Mouse (Mus musculus) midbrain, embryonic 16.5 days (tissue): Measurements from ENCODE around the gene Gtf3c5. TPM values are rescaled to one million over a fixed set of nuclear protein-coding genes. Genes with fewer than 3 reads are reported as not detected.
A peak's percentile ranks its signal among the peaks of the same experiment; 100 is the strongest.

Experiments used
- ATAC-seq: fragments of 200-750 bp; cut with Nextera tagmentation; 2 replicates; pipeline ENCODE4 v1.8.0; 2017; ENCODE audit warnings: moderate TSS enrichment
- H3K27ac ChIP-seq: fragments of 300-500 bp; sonication (generic); 2 replicates; pipeline ENCODE4 v1.5.1; 2014; ENCODE audit warnings: mild to moderate bottlenecking, low read length, mixed read lengths
- H3K27me3 ChIP-seq: fragments of 300-500 bp; sonication (generic); 2 replicates; pipeline ENCODE4 v1.6.1; 2014; ENCODE audit warnings: low read depth, low read length, mixed read lengths; ENCODE audit not compliant: control insufficient read depth, insufficient read depth
- H3K36me3 ChIP-seq: fragments of 300-500 bp; sonication (generic); 2 replicates; pipeline ENCODE4 v1.6.1; 2014; ENCODE audit warnings: mild to moderate bottlenecking, low read length, moderate library complexity, mixed read lengths; ENCODE audit not compliant: control insufficient read depth, insufficient read depth
- H3K4me1 ChIP-seq: fragments of 300-500 bp; sonication (generic); 2 replicates; pipeline ENCODE4 v1.6.1; 2014; ENCODE audit warnings: mild to moderate bottlenecking, low read length, mixed read lengths; ENCODE audit not compliant: control insufficient read depth, insufficient read depth
- H3K4me2 ChIP-seq: fragments of 300-500 bp; sonication (generic); 2 replicates; pipeline ENCODE4 v1.6.1; 2014; ENCODE audit warnings: mild to moderate bottlenecking, low read length, mixed read lengths
- H3K4me3 ChIP-seq: fragments of 300-500 bp; sonication (generic); 2 replicates; pipeline ENCODE4 v1.5.1; 2014; ENCODE audit warnings: low read depth, mild to moderate bottlenecking, low read length, moderate library complexity, mixed read lengths
- H3K9ac ChIP-seq: fragments of 300-500 bp; sonication (generic); 2 replicates; pipeline ENCODE4 v1.6.1; 2014; ENCODE audit warnings: low read depth, low read length, mixed read lengths
- H3K9me3 ChIP-seq: fragments of 300-500 bp; sonication (generic); replicated peaks from 2 replicates; pipeline ENCODE4 v1.6.1; 2014; ENCODE audit warnings: mild to moderate bottlenecking, low read length, mixed read lengths; ENCODE audit not compliant: control insufficient read depth, poor library complexity, severe bottlenecking
- WGBS: fragments of 180-500 bp; shearing (Covaris S2); extraction: QIAGEN DNeasy Blood & Tissue Kit; methylation state at CpG from one replicate; pipeline ENCODE4 v1.1.7; 2014; 5-methylcytosine and 5-hydroxymethylcytosine counted together
- polyA plus RNA-seq: library from polyadenylated mRNA; unstranded; fragments of >200 nt; fragmentation: Nextera tagmentation; extraction: Ambion mirVana; gene quantifications from 2 replicates; pipeline ENCODE4 v1.2.1, GENCODE M21; 2015

Gtf3c5 gene
- polyA plus RNA-seq, 1 experiment from 2014 or later = 42.3 TPM

GRCm38 (mm10) chr2:28564380-28564779 lies 19.2 kb downstream of the Gtf3c5 start:
- ATAC-seq = no peak
- no peak overlapping the region for H3K4me2 ChIP-seq
- H3K36me3 ChIP-seq = peaks cover 30% of the 10 kb centered on the region
- no peaks in the 10 kb centered on the region for H3K4me1 ChIP-seq
- H3K9ac ChIP-seq = no peak overlapping the region
- H3K9me3 ChIP-seq = no peaks in the 10 kb centered on the region
- 89% methylated on average over 4 of the region's 4 CpGs for WGBS
- no peak overlapping the region for H3K4me3 ChIP-seq
- no peak overlapping the region for H3K27ac ChIP-seq
- H3K27me3 ChIP-seq = no peaks in the 10 kb centered on the region

GRCm38 (mm10) chr2:28563830-28564229 lies 19.7 kb downstream of the Gtf3c5 start:
- ATAC-seq = no peak
- no peak overlapping the region for H3K4me3 ChIP-seq
- no peak overlapping the region for H3K9ac ChIP-seq
- H3K27me3 ChIP-seq = no peaks in the 10 kb centered on the region
- H3K36me3 ChIP-seq = peaks cover 26% of the 10 kb centered on the region
- H3K9me3 ChIP-seq = no peaks in the 10 kb centered on the region
- H3K4me1 ChIP-seq = no peaks in the 10 kb centered on the region
- H3K4me2 ChIP-seq = no peak overlapping the region
- no peak overlapping the region for H3K27ac ChIP-seq

DNA sequence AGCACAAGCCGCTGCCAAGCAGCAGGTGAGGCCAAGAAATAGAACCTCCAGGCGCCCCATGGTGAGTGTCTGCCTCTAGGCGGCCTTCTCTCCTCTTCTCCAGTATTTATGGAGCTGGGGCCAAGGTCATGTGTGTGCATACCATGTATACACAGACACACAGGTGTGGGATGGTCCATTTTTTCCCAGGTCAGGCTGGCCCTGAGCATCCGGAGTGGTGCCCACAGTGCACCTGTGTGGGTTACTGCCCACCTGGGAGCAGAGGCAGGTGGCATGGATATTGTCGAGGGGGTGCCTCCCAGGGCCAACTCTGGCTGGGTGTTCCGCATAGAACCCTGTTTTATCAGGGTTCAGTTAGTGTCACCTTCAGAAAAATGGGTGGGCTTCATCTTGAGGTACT lies 20.2 kb downstream of the Gtf3c5 start, which contains the start of gene Cel:
Gene Cel (minus strand): TSS at position 101 of the 400 bp plus-strand sequence.
- Histone ChIP-seq H3K27me3 (no peaks in the 10 kb centered on the region), H3K4me2 (no peak within 1 kb of the TSS), H3K4me1 (no peaks in the 10 kb centered on the region), H3K9ac (no peak within 1 kb of the TSS), H3K36me3 (peaks cover 24% of the 10 kb centered on the region), H3K9me3 (no peaks in the 10 kb centered on the region), H3K4me3 (no peak within 1 kb of the TSS), H3K27ac (no peak within 1 kb of the TSS)
- no peak for ATAC-seq
- WGBS = 70% methylated on average over 6 of the region's 6 CpGs

- Histone ChIP-seq H3K36me3 (peaks cover 13% of the 10 kb centered on the region), H3K27me3 (no peaks in the 10 kb centered on the region), H3K27ac (no peak overlapping the region), H3K4me3 (no peak overlapping the region), H3K9ac (no peak overlapping the region), H3K9me3 (no peaks in the 10 kb centered on the region), H3K4me2 (no peak overlapping the region), H3K4me1 (no peaks in the 10 kb centered on the region)
- 86% methylated on average over 5 of the region's 5 CpGs for WGBS
- ATAC-seq = no peak
Measured at GRCm38 (mm10) chr2:28557452-28557851, 26.1 kb downstream of the Gtf3c5 start.

GRCm38 (mm10) chr2:28552301-28552700 lies 31.2 kb downstream of the Gtf3c5 start:
- Histone ChIP-seq H3K4me2 (no peak overlapping the region), H3K9ac (no peak overlapping the region), H3K9me3 (no peaks in the 10 kb centered on the region), H3K27ac (no peak overlapping the region), H3K4me3 (no peak overlapping the region), H3K36me3 (peaks cover 58% of the 10 kb centered on the region), H3K27me3 (no peaks in the 10 kb centered on the region), H3K4me1 (no peaks in the 10 kb centered on the region)
- no peak for ATAC-seq
- 96% methylated on average over 5 of the region's 5 CpGs for WGBS

DNA sequence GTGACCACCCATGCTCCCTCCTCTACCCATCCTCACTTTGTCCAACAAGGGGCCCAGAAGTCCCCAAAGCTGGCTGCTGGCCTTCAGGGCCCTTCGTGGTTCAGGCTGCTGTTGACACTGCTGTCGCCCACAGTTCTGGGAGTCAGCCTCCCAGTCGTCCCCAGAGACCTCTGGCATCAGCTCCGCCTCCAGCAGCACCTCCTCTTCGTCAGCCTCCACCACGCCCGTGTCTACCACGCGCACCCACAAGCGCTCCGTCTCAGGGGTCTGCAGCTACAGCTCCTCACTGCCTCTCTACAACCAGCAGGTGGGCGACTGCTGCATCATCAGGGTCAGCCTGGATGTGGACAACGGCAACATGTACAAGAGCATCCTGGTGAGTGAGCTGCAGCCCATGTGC lies 34.4 kb downstream of the Gtf3c5 start:
- no peaks in the 10 kb centered on the region for H3K4me1 ChIP-seq
- ATAC-seq = no peak
- 92% methylated on average over 13 of the region's 13 CpGs for whole genome bisulfite sequencing
- H3K36me3 ChIP-seq = peaks cover 76% of the 10 kb centered on the region
- no peak overlapping the region for H3K27ac ChIP-seq
- H3K9me3 ChIP-seq = no peaks in the 10 kb centered on the region
- no peaks in the 10 kb centered on the region for H3K27me3 ChIP-seq
- no peak overlapping the region for H3K4me2 ChIP-seq
- no peak overlapping the region for H3K4me3 ChIP-seq
- no peak overlapping the region for H3K9ac ChIP-seq

DNA sequence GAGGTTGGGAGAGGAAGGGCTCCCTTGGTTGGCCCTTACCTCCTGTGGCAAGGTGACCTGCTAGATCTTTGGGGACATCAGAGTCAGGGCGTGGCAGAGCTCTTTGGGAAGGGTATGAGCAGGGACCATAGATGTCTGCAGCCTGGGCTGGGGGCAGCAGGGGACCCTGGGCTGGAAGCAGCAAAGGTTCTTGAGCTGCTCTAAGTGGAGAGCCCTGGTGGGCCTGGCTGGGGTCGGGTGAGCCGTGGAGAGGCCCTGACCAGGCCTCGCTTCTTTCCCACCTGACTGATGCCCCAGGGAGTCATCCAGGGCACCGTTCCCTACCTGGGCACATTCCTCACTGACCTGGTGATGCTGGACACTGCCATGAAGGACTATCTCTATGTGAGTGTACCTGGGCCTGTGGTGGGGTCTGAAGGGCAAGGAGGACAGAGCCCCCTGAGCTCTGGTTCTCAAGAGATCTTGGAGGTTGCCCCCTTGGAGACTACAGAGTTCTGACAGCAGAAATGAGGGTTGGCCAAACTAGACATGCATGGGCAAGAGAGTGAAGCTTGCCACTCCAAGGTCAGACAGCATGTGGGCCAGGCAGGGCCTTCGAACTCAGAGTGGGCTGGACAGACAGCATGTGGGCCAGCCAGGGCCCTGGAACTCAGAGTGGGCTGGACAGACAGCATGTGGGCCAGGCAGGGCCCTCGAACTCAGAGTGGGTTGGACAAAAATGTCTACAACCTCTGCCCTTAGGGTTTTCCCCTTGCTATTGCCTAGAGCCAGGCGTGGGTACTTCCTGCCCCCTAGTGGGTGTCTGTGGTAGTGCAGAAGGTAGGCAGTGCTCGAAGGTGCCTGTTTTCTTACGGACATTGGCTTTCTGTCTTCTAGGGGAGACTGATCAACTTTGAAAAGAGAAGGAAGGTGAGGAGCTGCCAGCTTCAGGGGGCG lies 36.0 kb downstream of the Gtf3c5 start:
- Histone ChIP-seq H3K9ac (no peak overlapping the region), H3K27me3 (no peaks in the 10 kb centered on the region), H3K36me3 (peaks cover 83% of the 10 kb centered on the region), H3K4me1 (no peaks in the 10 kb centered on the region), H3K4me2 (no peak overlapping the region), H3K4me3 (no peak overlapping the region), H3K9me3 (no peaks in the 10 kb centered on the region), H3K27ac (no peak overlapping the region)
- 54% methylated on average over 11 of the region's 11 CpGs for WGBS
- ATAC-seq = peak; percentile 12; the same call in 1 of the 2 replicates

DNA sequence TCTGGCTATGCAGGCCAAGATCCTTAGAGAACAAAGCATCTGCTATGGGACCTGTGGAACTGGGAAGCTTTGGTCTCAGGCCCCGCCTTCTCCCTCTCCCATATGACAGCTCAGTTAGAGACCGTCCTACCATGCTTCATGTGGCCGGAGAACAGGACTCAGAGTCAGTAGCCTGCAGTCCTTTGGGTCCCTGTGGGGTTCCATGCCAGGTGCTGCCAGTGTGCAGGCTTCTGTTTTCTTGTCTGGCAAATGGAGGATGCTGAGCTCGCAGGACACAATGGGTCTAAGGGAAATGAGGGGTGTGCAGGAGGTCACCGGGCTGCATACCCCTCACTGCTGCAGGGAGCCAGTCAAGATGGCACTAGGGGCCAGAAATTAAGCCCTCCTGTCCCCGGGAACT lies 37.0 kb downstream of the Gtf3c5 start:
- Histone ChIP-seq H3K9me3 (no peaks in the 10 kb centered on the region), H3K4me3 (no peak overlapping the region), H3K27ac (no peak overlapping the region; the same call in 1 of the 2 replicates), H3K9ac (no peak overlapping the region), H3K4me1 (no peaks in the 10 kb centered on the region), H3K27me3 (no peaks in the 10 kb centered on the region), H3K36me3 (peaks cover 79% of the 10 kb centered on the region), H3K4me2 (no peak overlapping the region)
- ATAC-seq = no peak
- WGBS = 70% methylated on average over 6 of the region's 6 CpGs

DNA sequence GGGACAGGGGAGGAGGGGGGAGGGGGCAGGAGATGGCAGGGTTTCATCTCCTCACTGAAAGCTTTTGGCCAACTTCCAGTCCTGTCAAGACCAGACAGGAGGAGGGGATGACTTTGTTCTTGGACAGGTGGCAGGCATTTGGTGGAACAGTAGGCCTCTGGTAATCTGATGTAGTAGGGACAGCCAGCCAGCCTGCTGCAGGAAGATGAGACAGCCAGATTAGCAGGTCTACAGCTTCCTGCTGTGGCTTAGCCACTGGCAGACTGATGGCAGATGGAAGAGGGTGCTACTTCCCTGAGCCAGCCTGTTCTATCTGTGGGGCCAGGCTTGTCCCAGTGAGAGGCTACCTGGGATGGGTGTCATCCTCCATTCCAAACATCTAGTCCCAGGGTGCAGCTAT lies 37.6 kb downstream of the Gtf3c5 start:
- Histone ChIP-seq H3K4me3 (no peak overlapping the region), H3K27me3 (no peaks in the 10 kb centered on the region), H3K4me1 (no peaks in the 10 kb centered on the region), H3K9me3 (no peaks in the 10 kb centered on the region), H3K4me2 (no peak overlapping the region), H3K27ac (no peak overlapping the region), H3K36me3 (peaks cover 75% of the 10 kb centered on the region), H3K9ac (no peak overlapping the region)
- ATAC-seq = no peak
